Mouse (Mus musculus) small intestine, adult 2 months (tissue): ENCODE measurements around the gene Robo2. TPM values are rescaled to one million over a fixed set of nuclear protein-coding genes. Genes with fewer than 3 reads are reported as not detected.

ENCODE experiments used
- H3K27ac ChIP-seq: fragments of 200-500 bp; 2 replicates; pipeline ENCODE4 v1.5.1; 2012; ENCODE audit warnings: low read depth, low read length, control low read depth, inconsistent platforms; ENCODE audit not compliant: insufficient read depth
- H3K27me3 ChIP-seq: fragments of 200-500 bp; 2 replicates; pipeline ENCODE4 v1.6.1; 2012; ENCODE audit warnings: mild to moderate bottlenecking, moderate library complexity, low read length, inconsistent platforms; ENCODE audit not compliant: control insufficient read depth, insufficient read depth
- H3K36me3 ChIP-seq: fragments of 200-500 bp; 2 replicates; pipeline ENCODE4 v1.6.1; 2012; ENCODE audit warnings: mild to moderate bottlenecking, low read length, control low read depth, inconsistent platforms; ENCODE audit not compliant: control insufficient read depth, insufficient read depth
- H3K4me1 ChIP-seq: fragments of 200-500 bp; 2 replicates; pipeline ENCODE4 v1.6.1; 2012; ENCODE audit warnings: low read length, inconsistent platforms, mixed read lengths; ENCODE audit not compliant: control insufficient read depth, insufficient read depth, insufficient read length
- H3K4me3 ChIP-seq: fragments of 200-500 bp; 2 replicates; pipeline ENCODE4 v1.5.1; 2012; ENCODE audit warnings: low read depth, mild to moderate bottlenecking, control low read depth, inconsistent platforms, low read length, moderate library complexity
- CTCF ChIP-seq: fragments of 200-500 bp; IDR thresholded peaks from 2 replicates; pipeline ENCODE4 v1.5.1; 2012; ENCODE audit warnings: low read depth, mild to moderate bottlenecking, control low read depth, inconsistent platforms, low read length, moderate library complexity, mixed read lengths; ENCODE audit not compliant: insufficient replicate concordance, insufficient read length; ENCODE audit errors: extremely low read depth
- POLR2A ChIP-seq: fragments of 200-500 bp; IDR thresholded peaks from 2 replicates; pipeline ENCODE4 v1.6.1; 2012; ENCODE audit warnings: low read depth, mild to moderate bottlenecking, control low read depth, inconsistent platforms, low read length, moderate library complexity
- WGBS: fragments of 180-500 bp; shearing (Covaris S2); methylation state at CpG from one replicate; pipeline ENCODE4 v1.1.7; 2018; 5-methylcytosine and 5-hydroxymethylcytosine counted together
- polyA plus RNA-seq: library from polyadenylated mRNA; depleted of rRNA; stranded (reverse); fragments of >200 nt; gene quantifications from 2 replicates; pipeline ENCODE4 v1.2.3, GENCODE M21; 2012

The Robo2 gene
- polyA plus RNA-seq, 1 experiment, result 1.9 TPM

- TF ChIP-seq CTCF, result no peak
- TF ChIP-seq POLR2A, result no peak
- Histone ChIP-seq H3K36me3 (no peaks in the 10 kb centered on the region), H3K4me1 (no peaks in the 10 kb centered on the region), H3K27me3 (no peaks in the 10 kb centered on the region), H3K4me3 (no peak overlapping the region), H3K27ac (no peak overlapping the region)
- 84% methylated on average over 2 of the region's 2 CpGs for WGBS
These were observed 174.2 kb downstream of the Robo2 start for GRCm38 (mm10) chr16:74237411-74237930.

GRCm38 (mm10) chr16:74234393-74235059 is 177.1 kb downstream of the Robo2 start:
- Histone ChIP-seq H3K27ac (no peak overlapping the region), H3K4me3 (no peak overlapping the region), H3K27me3 (no peaks in the 10 kb centered on the region), H3K36me3 (no peaks in the 10 kb centered on the region), H3K4me1 (no peaks in the 10 kb centered on the region)
- 80% methylated on average over 6 of the region's 6 CpGs for WGBS
- no peak for TF ChIP-seq POLR2A
- TF ChIP-seq CTCF, result no peak

GRCm38 (mm10) chr16:74233596-74233995 is 178.0 kb downstream of the Robo2 start:
- Histone ChIP-seq H3K36me3 (no peaks in the 10 kb centered on the region), H3K4me1 (no peaks in the 10 kb centered on the region), H3K27me3 (no peaks in the 10 kb centered on the region), H3K27ac (no peak overlapping the region), H3K4me3 (no peak overlapping the region)
- WGBS, result 50% methylated on average over 5 of the region's 5 CpGs
- TF ChIP-seq POLR2A (no peak), CTCF (no peak)

- TF ChIP-seq CTCF, result no peak
- no peak for TF ChIP-seq POLR2A
These were observed 184.3 kb downstream of the Robo2 start for GRCm38 (mm10) chr16:74227285-74227684.

GRCm38 (mm10) chr16:74225423-74226272 is 186.0 kb downstream of the Robo2 start:
- Histone ChIP-seq H3K27me3 (no peaks in the 10 kb centered on the region), H3K4me3 (no peak overlapping the region), H3K27ac (no peak overlapping the region), H3K36me3 (no peaks in the 10 kb centered on the region), H3K4me1 (no peaks in the 10 kb centered on the region)
- TF ChIP-seq CTCF, result no peak
- no peak for TF ChIP-seq POLR2A
- 80% methylated on average over 7 of the region's 7 CpGs for WGBS

More at GRCm38 (mm10) chr16:74227285-74227684, 184.3 kb downstream of the Robo2 start:
- Histone ChIP-seq H3K4me3 (no peak overlapping the region), H3K27ac (no peak overlapping the region), H3K36me3 (no peaks in the 10 kb centered on the region), H3K27me3 (no peaks in the 10 kb centered on the region), H3K4me1 (no peaks in the 10 kb centered on the region)

GRCm38 (mm10) chr16:74222501-74222900 is 189.1 kb downstream of the Robo2 start:
- TF ChIP-seq POLR2A (no peak), CTCF (no peak)
- no peaks in the 10 kb centered on the region for H3K4me1 ChIP-seq
- WGBS, result 53% methylated on average over 5 of the region's 5 CpGs
- H3K27ac ChIP-seq, result no peak overlapping the region
- no peaks in the 10 kb centered on the region for H3K36me3 ChIP-seq
- no peaks in the 10 kb centered on the region for H3K27me3 ChIP-seq
- no peak overlapping the region for H3K4me3 ChIP-seq

GRCm38 (mm10) chr16:74216879-74217415 is 194.7 kb downstream of the Robo2 start:
- no peak for TF ChIP-seq CTCF
- TF ChIP-seq POLR2A, result no peak
- WGBS, result 81% methylated on average over 1 of the region's 1 CpGs
- Histone ChIP-seq H3K27ac (no peak overlapping the region), H3K36me3 (no peaks in the 10 kb centered on the region), H3K27me3 (no peaks in the 10 kb centered on the region), H3K4me3 (no peak overlapping the region), H3K4me1 (no peaks in the 10 kb centered on the region)
